Mouse (Mus musculus) bone marrow, adult 2 months (tissue): Measurements from ENCODE around the gene Mrnip.

Experiments used
- CTCF ChIP-seq: fragments of 200-500 bp; IDR thresholded peaks from 2 replicates; pipeline ENCODE4 v1.5.1; 2011; ENCODE audit warnings: low read length, control low read depth; ENCODE audit not compliant: control insufficient read depth, insufficient read depth
- POLR2A ChIP-seq: fragments of 200-500 bp; IDR thresholded peaks from 2 replicates; pipeline ENCODE4 v1.6.1; 2011; ENCODE audit warnings: low read depth, mild to moderate bottlenecking, control low read depth, low read length, borderline replicate concordance; ENCODE audit not compliant: control insufficient read depth

DNA sequence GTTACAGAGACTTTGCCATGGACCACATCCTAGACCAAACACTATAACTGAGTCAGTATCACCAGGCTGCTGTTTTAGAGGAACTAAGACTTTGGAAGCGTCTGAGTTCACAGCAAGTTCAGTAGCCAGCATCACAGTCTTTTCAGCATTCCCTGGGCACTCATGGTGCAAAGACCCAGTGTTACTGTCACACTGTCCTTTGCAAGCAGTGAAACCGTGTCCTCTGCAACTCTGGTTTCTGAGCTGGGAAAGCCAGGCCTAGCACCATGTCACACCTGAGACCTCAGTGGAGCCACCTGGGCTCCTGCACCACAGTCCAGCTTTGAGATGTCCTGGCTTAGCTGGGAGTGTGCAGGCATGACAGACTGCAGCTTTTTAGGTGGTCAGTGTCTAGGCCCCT is 24.7 kb downstream of the Mrnip start:
- TF ChIP-seq POLR2A, result no peak
- no peak for TF ChIP-seq CTCF
